Mouse (Mus musculus) intestine, embryonic 14.5 days (tissue): ENCODE measurements at regions not wholly inside any gene's neighbourhood (a gene's known extent, or its start where the extent isn't known, plus 50 kb on each side); places are given as distances from the start of the nearest gene placed in this dataset.

Experiments
- ATAC-seq: fragments of 200-750 bp; cut with Nextera tagmentation; replicated peaks from 2 replicates; pipeline ENCODE4 v1.8.0; 2017; ENCODE audit warnings: low read depth, moderate number of reproducible peaks, moderate TSS enrichment, moderate library complexity; ENCODE audit not compliant: low FRiP score, low TSS enrichment
- DNase-seq: peaks from one replicate; pipeline ENCODE4 v3.0.0-alpha.2; 2018; ENCODE audit warnings: low spot score
- H3K27ac ChIP-seq: fragments of 300-500 bp; sonication (generic); 2 replicates; pipeline ENCODE4 v1.5.1; 2014; ENCODE audit warnings: low read depth, mild to moderate bottlenecking, control low read depth
- H3K27me3 ChIP-seq: fragments of 300-500 bp; sonication (generic); replicated peaks from 2 replicates; pipeline ENCODE4 v1.6.1; 2014; ENCODE audit warnings: low read length, control low read depth; ENCODE audit not compliant: control insufficient read depth, insufficient read depth
- H3K36me3 ChIP-seq: fragments of 300-500 bp; sonication (generic); 2 replicates; pipeline ENCODE4 v1.6.1; 2014; ENCODE audit warnings: low read length, control low read depth; ENCODE audit not compliant: control insufficient read depth, insufficient read depth
- H3K4me1 ChIP-seq: fragments of 300-500 bp; sonication (generic); replicated peaks from 2 replicates; pipeline ENCODE4 v1.6.1; 2014; ENCODE audit warnings: low read length, control low read depth, mixed read lengths; ENCODE audit not compliant: control insufficient read depth, insufficient read depth
- H3K4me2 ChIP-seq: fragments of 300-500 bp; sonication (generic); 2 replicates; pipeline ENCODE4 v1.6.1; 2014; ENCODE audit warnings: low read length
- H3K4me3 ChIP-seq: fragments of 300-500 bp; sonication (generic); 2 replicates; pipeline ENCODE4 v1.5.1; 2014; ENCODE audit warnings: low read depth, low read length, control low read depth, mixed read lengths
- H3K9ac ChIP-seq: fragments of 300-500 bp; sonication (generic); 2 replicates; pipeline ENCODE4 v1.6.1; 2014; ENCODE audit warnings: mild to moderate bottlenecking, low read length
- H3K9me3 ChIP-seq: fragments of 300-500 bp; sonication (generic); 2 replicates; pipeline ENCODE4 v1.6.1; 2016; ENCODE audit warnings: low read length, control low read depth; ENCODE audit not compliant: control insufficient read depth
- WGBS: fragments of 180-500 bp; shearing (Covaris S2); extraction: QIAGEN DNeasy Blood & Tissue Kit; methylation state at CpG from one replicate; pipeline ENCODE4 v1.1.7; 2014; 5-methylcytosine and 5-hydroxymethylcytosine counted together

DNA sequence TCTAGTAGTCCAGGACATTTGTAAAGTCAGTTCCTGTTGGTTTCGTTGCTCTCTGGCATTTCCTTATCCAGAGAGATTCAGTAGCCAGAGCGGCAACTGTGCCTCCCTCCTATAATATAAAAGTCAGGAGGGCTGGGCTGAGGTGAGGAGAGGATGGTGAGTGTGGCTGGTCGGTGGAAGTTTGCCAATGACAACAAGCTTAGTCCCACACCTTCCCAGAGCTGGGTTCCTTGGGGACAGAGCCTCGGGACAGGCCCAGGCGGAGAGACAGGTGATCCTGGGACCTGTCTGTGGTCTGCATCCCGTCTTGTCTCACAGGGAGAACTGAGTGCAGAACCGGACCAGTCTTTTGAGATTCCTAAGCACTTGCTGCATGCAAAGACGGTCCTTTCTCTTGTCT is 136.5 kb downstream of the Gadd45g start:
- no peak overlapping the region for H3K27ac ChIP-seq
- ATAC-seq (no peak), DNase-seq (no peak)

DNA sequence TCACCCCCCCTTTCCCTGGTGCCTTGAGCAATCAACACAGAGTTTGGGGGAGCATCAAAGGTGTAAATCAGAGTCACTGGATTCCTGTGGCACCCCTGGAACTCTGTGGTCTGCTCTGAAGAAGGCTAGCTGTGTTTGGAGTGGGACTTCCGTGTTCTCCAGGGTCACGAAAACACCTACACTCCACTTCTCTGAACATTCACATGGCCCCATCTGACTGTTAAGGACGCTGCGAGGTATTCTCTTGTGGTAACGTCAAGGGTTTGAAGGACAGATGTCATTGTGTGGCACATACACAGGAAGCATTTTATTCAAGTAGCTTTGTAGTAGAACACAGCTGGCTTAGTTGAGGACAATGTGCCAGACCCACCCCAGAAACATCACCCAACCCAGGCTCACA is 137.1 kb downstream of the Gadd45g start:
- no peak overlapping the region for H3K9ac ChIP-seq
- DNase-seq, result no peak
- no peak for ATAC-seq
- H3K4me3 ChIP-seq, result no peak overlapping the region
- 92% methylated on average over 5 of the region's 5 CpGs for WGBS
- H3K4me1 ChIP-seq, result no peaks in the 10 kb centered on the region
- no peak overlapping the region for H3K27ac ChIP-seq
- no peaks in the 10 kb centered on the region for H3K9me3 ChIP-seq
- H3K36me3 ChIP-seq, result no peaks in the 10 kb centered on the region
- no peak overlapping the region for H3K4me2 ChIP-seq
- no peaks in the 10 kb centered on the region for H3K27me3 ChIP-seq

More for the DNA sequence above, 136.5 kb downstream of the Gadd45g start:
- Histone ChIP-seq H3K9ac (no peak overlapping the region), H3K36me3 (no peaks in the 10 kb centered on the region), H3K27me3 (no peaks in the 10 kb centered on the region), H3K4me1 (no peaks in the 10 kb centered on the region), H3K9me3 (no peaks in the 10 kb centered on the region), H3K4me2 (no peak overlapping the region), H3K4me3 (no peak overlapping the region)
- WGBS, result 78% methylated on average over 8 of the region's 8 CpGs

DNA sequence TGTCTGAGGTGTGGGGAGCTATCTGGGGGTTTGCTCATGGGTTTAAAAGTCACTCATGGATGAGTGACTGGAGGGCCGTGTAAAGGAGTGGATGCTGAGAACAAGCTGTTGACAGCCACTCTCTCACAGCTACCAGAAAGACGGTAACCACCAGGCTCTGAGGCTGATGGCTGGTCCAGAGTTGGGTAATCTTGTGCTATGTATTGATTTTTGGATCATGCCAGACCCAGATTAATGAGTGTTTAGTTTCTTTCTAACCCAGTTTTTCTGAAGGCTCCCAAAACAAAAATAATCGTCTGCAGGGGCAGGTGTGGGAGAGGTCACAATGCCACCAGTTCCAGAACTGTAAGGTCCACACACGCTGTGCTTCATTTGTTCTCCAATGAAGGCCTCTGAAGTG is 144.9 kb downstream of the Gadd45g start:
- H3K27me3 ChIP-seq, result no peaks in the 10 kb centered on the region
- no peak for DNase-seq
- WGBS, result 78% methylated on average over 4 of the region's 4 CpGs
- no peak overlapping the region for H3K9ac ChIP-seq
- H3K4me3 ChIP-seq, result no peak overlapping the region
- H3K36me3 ChIP-seq, result no peaks in the 10 kb centered on the region
- H3K27ac ChIP-seq, result no peak overlapping the region
- H3K4me2 ChIP-seq, result no peak overlapping the region
- H3K4me1 ChIP-seq, result no peaks in the 10 kb centered on the region
- no peaks in the 10 kb centered on the region for H3K9me3 ChIP-seq
- no peak for ATAC-seq

DNA sequence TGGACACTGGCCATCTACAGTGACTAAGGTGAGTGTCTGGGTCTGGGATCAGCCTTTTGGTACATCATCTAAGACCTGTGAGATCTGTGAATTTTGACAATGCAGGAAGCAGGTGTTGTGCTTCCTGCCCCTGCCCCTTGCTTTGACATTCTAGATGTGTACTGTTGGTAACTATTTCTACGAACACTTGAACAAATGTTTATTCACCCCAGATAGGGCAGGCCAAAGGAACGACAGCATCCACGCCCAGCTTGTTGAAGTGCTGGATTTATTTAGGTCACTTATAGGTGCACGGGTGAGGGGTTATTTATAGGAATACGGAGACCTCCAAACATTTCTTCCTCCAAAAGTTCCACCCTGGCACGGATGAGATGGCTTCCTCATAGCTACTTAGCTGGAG is 146.4 kb downstream of the Gadd45g start:
- Histone ChIP-seq H3K9ac (no peak overlapping the region), H3K4me3 (no peak overlapping the region), H3K27ac (no peak overlapping the region), H3K27me3 (no peaks in the 10 kb centered on the region), H3K4me1 (no peaks in the 10 kb centered on the region), H3K9me3 (no peaks in the 10 kb centered on the region), H3K4me2 (no peak overlapping the region), H3K36me3 (no peaks in the 10 kb centered on the region)
- DNase-seq (no peak), ATAC-seq (no peak)
- WGBS, result 33% methylated on average over 6 of the region's 6 CpGs

DNA sequence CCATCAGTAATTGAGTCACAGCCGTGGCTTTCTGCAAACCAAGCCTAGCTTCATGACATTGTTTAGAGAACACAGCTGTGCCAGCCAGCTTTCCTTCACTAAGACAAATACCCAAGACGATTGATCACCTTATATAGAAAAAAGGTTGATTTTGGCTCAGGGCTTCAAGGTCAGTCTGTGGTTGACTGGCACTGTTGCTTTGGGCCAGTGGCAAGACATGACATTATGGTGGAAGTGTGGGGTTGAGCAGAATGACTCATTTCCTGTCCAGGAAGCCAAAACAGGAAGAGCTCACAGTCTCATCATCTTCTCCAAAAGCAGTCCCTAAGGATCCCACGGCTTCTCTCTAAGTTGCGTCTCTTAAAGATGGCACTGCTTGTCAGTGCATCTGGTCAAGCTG is 149.7 kb downstream of the Gadd45g start:
- Histone ChIP-seq H3K27me3 (no peaks in the 10 kb centered on the region), H3K4me1 (no peaks in the 10 kb centered on the region), H3K9me3 (no peaks in the 10 kb centered on the region), H3K4me2 (no peak overlapping the region), H3K36me3 (no peaks in the 10 kb centered on the region), H3K4me3 (no peak overlapping the region), H3K27ac (no peak overlapping the region), H3K9ac (no peak overlapping the region)
- ATAC-seq (no peak), DNase-seq (no peak)
- 62% methylated on average over 4 of the region's 4 CpGs for WGBS

DNA sequence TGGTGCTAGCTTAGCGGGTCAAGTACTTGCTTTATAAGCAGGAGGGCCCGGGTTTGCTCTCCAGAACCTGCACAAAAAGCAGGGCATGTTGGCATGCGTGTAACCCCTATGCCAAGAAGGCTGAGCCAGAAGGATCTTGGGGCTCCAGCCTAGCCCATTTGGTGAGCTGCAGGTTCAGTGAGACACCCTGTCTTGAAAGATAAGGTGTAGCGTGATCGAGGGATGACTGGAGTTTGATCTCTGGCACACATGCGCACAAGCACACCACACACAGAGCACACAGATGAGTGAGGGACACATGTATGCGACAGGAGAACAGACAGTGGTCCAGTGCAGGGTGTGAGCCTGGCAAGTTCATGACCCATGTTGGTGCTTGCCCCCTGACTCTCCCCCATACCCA is 152.1 kb downstream of the Gadd45g start:
- H3K9me3 ChIP-seq, result no peaks in the 10 kb centered on the region
- WGBS, result 90% methylated on average over 7 of the region's 7 CpGs
- H3K27ac ChIP-seq, result no peak overlapping the region
- H3K27me3 ChIP-seq, result no peaks in the 10 kb centered on the region
- no peak overlapping the region for H3K4me2 ChIP-seq
- DNase-seq, result no peak
- no peaks in the 10 kb centered on the region for H3K36me3 ChIP-seq
- no peak overlapping the region for H3K4me3 ChIP-seq
- no peaks in the 10 kb centered on the region for H3K4me1 ChIP-seq
- ATAC-seq, result no peak
- H3K9ac ChIP-seq, result no peak overlapping the region

DNA sequence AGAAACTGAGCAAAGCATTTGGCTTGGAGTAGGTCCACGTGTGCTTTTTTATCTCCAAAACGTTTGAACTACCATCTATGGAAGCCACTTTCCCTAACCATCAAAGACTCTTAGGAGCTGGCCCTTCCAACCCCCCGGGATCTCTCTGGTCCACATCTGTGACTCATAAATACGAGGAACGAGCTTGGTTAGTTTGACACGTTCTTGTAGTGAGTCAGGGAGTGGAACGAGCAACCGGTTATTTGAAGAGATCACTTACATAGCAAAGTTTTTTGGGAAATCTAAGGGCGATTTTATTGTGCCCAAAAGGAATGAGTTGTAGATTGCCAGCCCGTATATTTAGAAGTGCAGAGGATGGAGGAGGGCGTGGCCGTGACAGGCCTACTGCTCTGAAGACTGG is 155.3 kb downstream of the Gadd45g start:
- Histone ChIP-seq H3K27ac (no peak overlapping the region), H3K4me3 (no peak overlapping the region), H3K9me3 (no peaks in the 10 kb centered on the region), H3K27me3 (no peaks in the 10 kb centered on the region), H3K9ac (no peak overlapping the region), H3K36me3 (no peaks in the 10 kb centered on the region), H3K4me2 (no peak overlapping the region), H3K4me1 (no peaks in the 10 kb centered on the region)
- WGBS, result 65% methylated on average over 12 of the region's 12 CpGs
- DNase-seq, result no peak
- ATAC-seq, result no peak

DNA sequence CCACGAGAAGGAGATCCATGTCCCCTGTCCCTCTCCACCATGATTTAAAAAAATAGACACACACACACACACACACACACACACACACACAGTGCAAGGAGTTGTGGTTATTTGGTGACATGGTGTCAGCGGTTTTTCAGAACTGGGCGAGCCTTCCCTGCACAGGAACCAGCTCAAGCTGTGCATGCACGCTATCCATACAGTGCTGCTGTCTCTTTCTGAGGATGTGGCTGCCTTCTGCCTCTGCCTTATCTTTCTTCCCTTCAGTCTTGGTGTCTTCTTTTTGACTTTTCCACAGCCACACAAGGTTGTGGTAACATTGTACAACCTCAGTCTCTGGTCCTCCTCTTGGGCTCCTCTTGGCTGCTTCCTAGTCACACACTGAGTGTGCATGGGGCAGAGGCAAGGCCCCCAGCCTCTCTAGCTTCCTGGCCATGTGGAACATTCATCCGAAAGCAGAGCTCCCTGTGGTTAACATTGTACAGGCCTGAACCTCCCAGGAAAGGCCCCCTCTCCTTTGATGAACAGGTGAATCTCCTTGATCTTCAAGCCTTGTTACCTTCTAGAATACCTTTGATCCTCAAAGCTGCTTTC is 157.6 kb downstream of the Gadd45g start:
- no peak overlapping the region for H3K4me3 ChIP-seq
- no peak for ATAC-seq
- no peaks in the 10 kb centered on the region for H3K9me3 ChIP-seq
- H3K4me2 ChIP-seq, result no peak overlapping the region
- no peak for DNase-seq
- H3K9ac ChIP-seq, result no peak overlapping the region
- 80% methylated on average over 5 of the region's 5 CpGs for WGBS
- no peaks in the 10 kb centered on the region for H3K36me3 ChIP-seq
- 0 out of 2 replicates have a peak, but pooled peaks cover 2% of the 10 kb centered on the region for H3K4me1 ChIP-seq
- no peaks in the 10 kb centered on the region for H3K27me3 ChIP-seq
- H3K27ac ChIP-seq, result no peak overlapping the region

DNA sequence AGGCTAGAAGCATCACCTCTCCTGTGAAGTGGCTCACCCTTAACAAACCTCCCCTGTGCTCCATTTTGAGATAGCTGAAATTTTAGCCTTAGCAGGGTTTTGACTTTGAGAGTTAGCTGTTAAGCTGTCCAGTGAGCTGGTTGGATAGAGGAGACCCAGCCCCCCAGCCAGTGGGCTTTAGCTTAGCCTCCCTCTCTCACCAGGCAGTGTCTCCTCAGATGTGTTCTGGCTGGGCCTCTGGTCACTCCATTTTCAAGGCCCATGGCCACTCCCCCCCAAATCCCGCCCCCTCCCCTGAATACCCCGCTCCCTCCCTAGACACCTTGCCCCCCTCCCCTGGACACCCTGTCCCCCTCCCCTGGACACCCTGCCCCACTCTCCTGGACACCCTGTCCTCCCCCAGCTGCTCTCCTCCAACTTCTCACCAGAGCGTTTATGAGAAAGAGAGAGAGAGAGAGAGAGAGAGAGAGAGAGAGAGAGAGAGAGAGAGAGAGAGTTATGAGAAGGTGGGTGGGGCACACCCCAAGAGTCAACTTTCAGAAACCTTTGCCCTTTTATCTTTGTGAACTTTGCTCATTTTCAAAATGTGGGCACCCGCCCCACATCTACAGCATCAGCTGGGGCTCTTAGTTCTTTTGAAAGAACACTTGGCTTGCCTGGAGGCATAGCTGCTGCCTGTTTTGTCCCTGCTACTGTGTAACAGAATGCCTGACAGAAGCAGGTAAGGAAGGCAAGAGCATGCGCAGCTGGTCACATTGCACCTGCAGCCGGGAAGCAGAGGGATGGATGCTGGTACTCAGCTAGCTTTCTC is 161.3 kb downstream of the Gadd45g start:
- Histone ChIP-seq H3K4me1 (0 out of 2 replicates have a peak, but pooled peaks cover 2% of the 10 kb centered on the region), H3K9ac (no peak overlapping the region), H3K27ac (no peak overlapping the region), H3K27me3 (no peaks in the 10 kb centered on the region), H3K4me3 (no peak overlapping the region), H3K36me3 (no peaks in the 10 kb centered on the region), H3K9me3 (no peaks in the 10 kb centered on the region), H3K4me2 (no peak overlapping the region)
- WGBS, result 64% methylated on average over 5 of the region's 6 CpGs
- no peak for ATAC-seq
- DNase-seq, result no peak
